Mouse (Mus musculus) CH12.LX (cell line): ENCODE data around the gene Ndufs2.

Source experiments
- CHD2 ChIP-seq: IDR thresholded peaks from 2 replicates; pipeline ENCODE4 v1.6.1; 2011; ENCODE audit warnings: low read length, improper control_type of control experiment
- CTCF ChIP-seq, 2 experiments: IDR thresholded peaks in 1 of 2; conservative IDR thresholded peaks in 1 of 2; 2 replicates each; pipeline ENCODE4 v1.5.1; 2011 to 2012; ENCODE audit warnings: low read depth in 2 of 2, low read length in 2 of 2, improper control_type of control experiment in 1 of 2, inconsistent platforms in 1 of 2, mild to moderate bottlenecking in 1 of 2, moderate library complexity in 1 of 2
- ELF1 ChIP-seq: IDR thresholded peaks from 2 replicates; pipeline ENCODE4 v1.6.1; 2014; ENCODE audit warnings: low read depth, mild to moderate bottlenecking, inconsistent platforms, low read length, improper control_type of control experiment
- EP300 ChIP-seq: IDR thresholded peaks from 2 replicates; pipeline ENCODE4 v1.6.1; 2011; ENCODE audit warnings: low read length, improper control_type of control experiment
- JUN ChIP-seq: IDR thresholded peaks from 2 replicates; pipeline ENCODE4 v1.6.1; 2011; ENCODE audit warnings: low read depth, mild to moderate bottlenecking, low read length, improper control_type of control experiment, moderate library complexity; ENCODE audit not compliant: insufficient read depth
- JUND ChIP-seq: conservative IDR thresholded peaks from 2 replicates; pipeline ENCODE4 v1.6.1; 2011; ENCODE audit warnings: low read depth, low read length, improper control_type of control experiment
- NELFE ChIP-seq: IDR thresholded peaks from 2 replicates; pipeline ENCODE4 v1.6.1; 2011; ENCODE audit warnings: low read depth, low read length, improper control_type of control experiment
- POLR2A ChIP-seq: IDR thresholded peaks from 2 replicates; pipeline ENCODE4 v1.6.1; 2011; ENCODE audit warnings: low read depth, mild to moderate bottlenecking, improper control_type of control experiment, low read length
- SIN3A ChIP-seq: IDR thresholded peaks from 2 replicates; pipeline ENCODE4 v1.6.1; 2012; ENCODE audit warnings: low read length, improper control_type of control experiment, inconsistent platforms
- TCF12 ChIP-seq: IDR thresholded peaks from 2 replicates; pipeline ENCODE4 v1.6.1; 2014; ENCODE audit warnings: low read depth, mild to moderate bottlenecking, inconsistent platforms, low read length, improper control_type of control experiment
- USF1 ChIP-seq: IDR thresholded peaks from 2 replicates; pipeline ENCODE4 v1.6.1; 2014; ENCODE audit warnings: low read depth, mild to moderate bottlenecking, inconsistent platforms, low read length, improper control_type of control experiment
- ZNF384 ChIP-seq: IDR thresholded peaks from 2 replicates; pipeline ENCODE4 v1.6.1; 2012; ENCODE audit warnings: low read depth, low read length, improper control_type of control experiment, inconsistent platforms

GRCm38 (mm10) chr1:171258921-171259320 lies 7.7 kb upstream of the Ndufs2 start:
- no peak for TF ChIP-seq CTCF (conservative IDR thresholded peaks at IDR 0.05 in 1 of 2, IDR thresholded peaks at IDR 0.05 in 1 of 2; ENCODE audit: low read depth in 2 of 2, low read length in 2 of 2)
- TF ChIP-seq JUN: no peak
- TF ChIP-seq SIN3A: no peak
- no peak for TF ChIP-seq POLR2A
- no peak for TF ChIP-seq TCF12
- TF ChIP-seq NELFE: no peak
- no peak for TF ChIP-seq ELF1
- no peak for TF ChIP-seq USF1
- no peak for TF ChIP-seq JUND
- no peak for TF ChIP-seq CHD2
- no peak for TF ChIP-seq EP300
- no peak for TF ChIP-seq ZNF384
